In genomic region chr13:73041233-73042040, GRCm38 (mm10) we compare ENCODE assay signal across 15 mouse cellular contexts.
DNase-seq lines count a peak whose midpoint lies in the region; ATAC-seq and TF ChIP-seq lines count a peak whose summit lies in the region.
"Had no signal": no experiment of that assay in that cellular context is flagged by ENCODE, and none has a peak within 500 bp of the region (broad histone marks: within the 10 kb centered on the region; RNA-seq: fewer than 3 reads in every experiment).

No protein-coding gene starts in this region.

- DNase-seq in brain, embryonic 14.5 days (ENCODE audit: low read depth) = peak; percentile 84
- peak; percentile 48 for DNase-seq in embryonic facial prominence, embryonic 11.5 days (ENCODE audit: low spot score)
- peak; percentile 59 for DNase-seq in hindbrain, embryonic 11.5 days (ENCODE audit: low spot score)
- DNase-seq in adrenal gland, postnatal 14 days = no peak
- no peak for DNase-seq in urinary bladder, adult 2 months (ENCODE audit: low spot score)
- DNase-seq in cerebellum, adult 18-20 months = no peak
- no peak for DNase-seq in adrenal gland, postnatal 4 days (ENCODE audit: low spot score in 2 of 2)
- DNase-seq: cerebellum, postnatal 36 days; layer of hippocampus, postnatal 36 days; thymus, postnatal 36 days had no signal

- TF ChIP-seq CTCF in brain, embryonic 14.5 days (IDR thresholded peaks at IDR 0.05; ENCODE audit: borderline replicate concordance, extremely low read depth, insufficient read depth, insufficient read length) = no peak

- no peak overlapping the region for H3K9ac ChIP-seq in embryonic facial prominence, embryonic 11.5 days (replicated peaks; ENCODE audit: low read length)
- no peak overlapping the region for H3K9ac ChIP-seq in hindbrain, embryonic 11.5 days (ENCODE audit: low read depth, low read length)
- H3K9ac ChIP-seq in midbrain, embryonic 15.5 days = no peak overlapping the region
- H3K9ac ChIP-seq: liver, embryonic 14.5 days had no signal

- no peaks in the 10 kb centered on the region for H3K4me1 ChIP-seq in embryonic facial prominence, embryonic 11.5 days (ENCODE audit: control insufficient read depth, insufficient read depth, low read length)
- H3K4me1 ChIP-seq in hindbrain, embryonic 11.5 days (replicated peaks; ENCODE audit: control insufficient read depth, insufficient read depth, low read length) = peaks cover 8% of the 10 kb centered on the region; the same call in 1 of the 2 replicates
- peaks cover 13% of the 10 kb centered on the region for H3K4me1 ChIP-seq in midbrain, embryonic 15.5 days
- H3K4me1 ChIP-seq: heart, embryonic 10.5 days had no signal

- ATAC-seq in embryonic facial prominence, embryonic 11.5 days (replicated peaks; ENCODE audit: insufficient number of reproducible peaks, low FRiP score, low TSS enrichment, low read depth) = peak; percentile 48; the same call in 1 of the 2 replicates
- peak; percentile 92 for ATAC-seq in hindbrain, embryonic 11.5 days (ENCODE audit: low FRiP score)
- peak; percentile 84 for ATAC-seq in midbrain, embryonic 15.5 days (replicated peaks)
- ATAC-seq: CD4-positive, CD25-positive, alpha-beta regulatory T cell, adult 4 months; inflammation-experienced regulatory T-cells, adult 6 months had no signal

- H3K9me3 ChIP-seq in embryonic facial prominence, embryonic 11.5 days (replicated peaks; ENCODE audit: control insufficient read depth, low read length) = no peaks in the 10 kb centered on the region
- no peaks in the 10 kb centered on the region for H3K9me3 ChIP-seq in hindbrain, embryonic 11.5 days (ENCODE audit: control insufficient read depth, low read length)
- H3K9me3 ChIP-seq in midbrain, embryonic 15.5 days = no peaks in the 10 kb centered on the region
- H3K9me3 ChIP-seq: heart, embryonic 10.5 days had no signal

- H3K27me3 ChIP-seq in embryonic facial prominence, embryonic 11.5 days (ENCODE audit: control insufficient read depth, insufficient read depth, low read length) = no peaks in the 10 kb centered on the region
- H3K27me3 ChIP-seq in hindbrain, embryonic 11.5 days (ENCODE audit: control insufficient read depth, insufficient read depth, low read length) = no peaks in the 10 kb centered on the region; the same call in none of the 2 replicates
- peaks cover 13% of the 10 kb centered on the region for H3K27me3 ChIP-seq in midbrain, embryonic 15.5 days (replicated peaks)

- no peaks in the 10 kb centered on the region for H3K36me3 ChIP-seq in embryonic facial prominence, embryonic 11.5 days (replicated peaks; ENCODE audit: control insufficient read depth, insufficient read depth, low read depth, low read length)
- no peaks in the 10 kb centered on the region for H3K36me3 ChIP-seq in hindbrain, embryonic 11.5 days (ENCODE audit: control insufficient read depth, insufficient read depth, low read length)
- H3K36me3 ChIP-seq in midbrain, embryonic 15.5 days (replicated peaks) = no peaks in the 10 kb centered on the region
- H3K36me3 ChIP-seq: heart, embryonic 10.5 days had no signal

- H3K4me3 ChIP-seq in embryonic facial prominence, embryonic 11.5 days (ENCODE audit: low read depth, low read length) = no peak overlapping the region
- H3K4me3 ChIP-seq in hindbrain, embryonic 11.5 days (ENCODE audit: low read depth, low read length) = no peak overlapping the region
- H3K4me3 ChIP-seq in midbrain, embryonic 15.5 days = no peak overlapping the region
- H3K4me3 ChIP-seq: heart, embryonic 10.5 days had no signal

- no peak overlapping the region for H3K4me2 ChIP-seq in embryonic facial prominence, embryonic 11.5 days (ENCODE audit: low read depth, low read length)
- H3K4me2 ChIP-seq in hindbrain, embryonic 11.5 days (replicated peaks; ENCODE audit: low read depth, low read length) = no peak overlapping the region
- peak overlapping the region; percentile 2; the same call in 1 of the 2 replicates for H3K4me2 ChIP-seq in midbrain, embryonic 15.5 days

- 34% methylated on average over 14 of the region's 14 CpGs for WGBS in embryonic facial prominence, embryonic 11.5 days
- 29% methylated on average over 14 of the region's 14 CpGs for WGBS in hindbrain, embryonic 11.5 days
- 20% methylated on average over 14 of the region's 14 CpGs for WGBS in midbrain, embryonic 15.5 days

- no peak for TF ChIP-seq POLR2A in brain, embryonic 14.5 days (IDR thresholded peaks at IDR 0.05; ENCODE audit: borderline replicate concordance, extremely low read depth, insufficient read depth, insufficient read length, poor library complexity, severe bottlenecking)

- H3K27ac ChIP-seq in embryonic facial prominence, embryonic 11.5 days (replicated peaks; ENCODE audit: low read depth, low read length) = no peak overlapping the region
- H3K27ac ChIP-seq in hindbrain, embryonic 11.5 days (ENCODE audit: low read depth, low read length) = peak overlapping the region; percentile 37; the same call in 1 of the 2 replicates
- H3K27ac ChIP-seq in midbrain, embryonic 15.5 days = peak overlapping the region; percentile 48; the same call in 1 of the 2 replicates
- H3K27ac ChIP-seq: heart, embryonic 10.5 days; liver, embryonic 14.5 days had no signal

Comparison
In these comparisons a context has a peak if more than half of its experiments do, and no peak if none do; other contexts are left out.
1. DNase-seq: peak in brain, embryonic 14.5 days (single experiment), embryonic facial prominence, embryonic 11.5 days (single experiment) and hindbrain, embryonic 11.5 days (single experiment); none in adrenal gland, postnatal 14 days (single experiment), urinary bladder, adult 2 months (single experiment), cerebellum, adult 18-20 months (0 of 2) and adrenal gland, postnatal 4 days (0 of 2).
2. Peak in every context shown above with its lines, with median percentiles within 50 percentile points of each other: ATAC-seq.